Mouse (Mus musculus) limb, embryonic 10.5 days (tissue): ENCODE results near the gene Dedd. TPM values are rescaled to one million over a fixed set of nuclear protein-coding genes. Genes with fewer than 3 reads are reported as not detected.

Experiments
- DNase-seq: peaks from one replicate; pipeline ENCODE4 v3.0.0-alpha.2; 2017; ENCODE audit warnings: low spot score
- H3K27ac ChIP-seq: fragments of 300-500 bp; sonication (generic); 2 replicates; pipeline ENCODE4 v1.5.1; 2016; ENCODE audit warnings: mild to moderate bottlenecking
- H3K27me3 ChIP-seq: fragments of 300-500 bp; sonication (generic); 2 replicates; pipeline ENCODE4 v1.6.1; 2016; ENCODE audit warnings: low read depth, mild to moderate bottlenecking; ENCODE audit not compliant: poor library complexity, severe bottlenecking
- H3K36me3 ChIP-seq: fragments of 300-500 bp; sonication (generic); 2 replicates; pipeline ENCODE4 v1.6.1; 2016; ENCODE audit warnings: mild to moderate bottlenecking, moderate library complexity
- H3K4me1 ChIP-seq: fragments of 300-500 bp; sonication (generic); 2 replicates; pipeline ENCODE4 v1.6.1; 2016
- H3K4me3 ChIP-seq: fragments of 300-500 bp; sonication (generic); 2 replicates; pipeline ENCODE4 v1.5.1; 2016; ENCODE audit warnings: mild to moderate bottlenecking, moderate library complexity
- H3K9me3 ChIP-seq: fragments of 300-500 bp; sonication (generic); replicated peaks from 2 replicates; pipeline ENCODE4 v1.6.1; 2016; ENCODE audit warnings: mild to moderate bottlenecking
- WGBS: fragments of 180-500 bp; shearing (Covaris S2); methylation state at CpG from one replicate; pipeline ENCODE4 v1.1.7; 2016; 5-methylcytosine and 5-hydroxymethylcytosine counted together
- polyA plus RNA-seq: library from polyadenylated mRNA; unstranded; fragments of >200 nt; fragmentation: Nextera tagmentation; extraction: Ambion mirVana; gene quantifications from 2 replicates; pipeline ENCODE4 v1.2.1, GENCODE M21; 2016

Gene Dedd
- polyA plus RNA-seq, 1 experiment from 2014 or later, result 50.5 TPM

GRCm38 (mm10) chr1:171349210-171349609 lies 20.3 kb downstream of the Dedd start:
- peaks cover 5% of the 10 kb centered on the region; the same call in 1 of the 2 replicates for H3K9me3 ChIP-seq
- WGBS, result 95% methylated on average over 2 of the region's 2 CpGs

GRCm38 (mm10) chr1:171355812-171356340 lies 26.9 kb downstream of the Dedd start:
- no peaks in the 10 kb centered on the region for H3K9me3 ChIP-seq
- DNase-seq, result peak; percentile 44
- H3K27me3 ChIP-seq, result no peaks in the 10 kb centered on the region
- peaks cover 12% of the 10 kb centered on the region for H3K4me1 ChIP-seq
- no peak overlapping the region for H3K4me3 ChIP-seq
- WGBS, result 77% methylated on average over 5 of the region's 5 CpGs
- peaks cover 43% of the 10 kb centered on the region for H3K36me3 ChIP-seq
- no peak overlapping the region for H3K27ac ChIP-seq

More at GRCm38 (mm10) chr1:171349210-171349609, 20.3 kb downstream of the Dedd start:
- Histone ChIP-seq H3K4me1 (peaks cover 16% of the 10 kb centered on the region), H3K4me3 (no peak overlapping the region), H3K36me3 (peaks cover 22% of the 10 kb centered on the region), H3K27ac (no peak overlapping the region), H3K27me3 (no peaks in the 10 kb centered on the region)
- DNase-seq, result no peak

- Histone ChIP-seq H3K4me3 (no peak overlapping the region), H3K36me3 (peaks cover 43% of the 10 kb centered on the region), H3K9me3 (no peaks in the 10 kb centered on the region), H3K27me3 (no peaks in the 10 kb centered on the region), H3K27ac (no peak overlapping the region), H3K4me1 (peaks cover 18% of the 10 kb centered on the region)
- whole genome bisulfite sequencing, result 87% methylated on average over 2 of the region's 2 CpGs
- DNase-seq, result no peak
Observed at GRCm38 (mm10) chr1:171356814-171357213, 27.9 kb downstream of the Dedd start.

GRCm38 (mm10) chr1:171358421-171358820 lies 29.5 kb downstream of the Dedd start:
- 76% methylated on average over 4 of the region's 4 CpGs for WGBS
- DNase-seq, result no peak
- H3K36me3 ChIP-seq, result peaks cover 40% of the 10 kb centered on the region
- H3K27ac ChIP-seq, result no peak overlapping the region
- no peak overlapping the region for H3K4me3 ChIP-seq
- peaks cover 22% of the 10 kb centered on the region for H3K4me1 ChIP-seq
- H3K27me3 ChIP-seq, result no peaks in the 10 kb centered on the region
- no peaks in the 10 kb centered on the region for H3K9me3 ChIP-seq

GRCm38 (mm10) chr1:171360253-171360652 lies 31.3 kb downstream of the Dedd start:
- 4% methylated on average over 26 of the region's 26 CpGs for WGBS
- H3K27me3 ChIP-seq, result no peaks in the 10 kb centered on the region
- H3K4me3 ChIP-seq, result peak overlapping the region; percentile 64
- no peak for DNase-seq
- H3K27ac ChIP-seq, result peak overlapping the region; percentile 84
- no peaks in the 10 kb centered on the region for H3K9me3 ChIP-seq
- H3K4me1 ChIP-seq, result peaks cover 22% of the 10 kb centered on the region
- H3K36me3 ChIP-seq, result peaks cover 36% of the 10 kb centered on the region

- Histone ChIP-seq H3K27ac (peak within 1 kb of the TSS; percentile 84), H3K27me3 (no peaks in the 10 kb centered on the region), H3K4me3 (peak within 1 kb of the TSS; percentile 64), H3K36me3 (peaks cover 36% of the 10 kb centered on the region), H3K4me1 (peaks cover 22% of the 10 kb centered on the region), H3K9me3 (no peaks in the 10 kb centered on the region)
- WGBS, result under 1% methylated on average over 21 of the region's 21 CpGs
- DNase-seq, result peak; percentile 94
Observed at GRCm38 (mm10) chr1:171360656-171361055, 31.7 kb downstream of the Dedd start, which contains the start of gene Klhdc9. Klhdc9 (minus strand) TSS chr1:171360798.

GRCm38 (mm10) chr1:171361106-171362103 lies 32.5 kb downstream of the Dedd start:
- DNase-seq, result peak; percentile 66
- Histone ChIP-seq H3K36me3 (peaks cover 32% of the 10 kb centered on the region), H3K4me3 (peak overlapping the region; percentile 64), H3K4me1 (peaks cover 22% of the 10 kb centered on the region), H3K27ac (peak overlapping the region; percentile 84), H3K27me3 (no peaks in the 10 kb centered on the region), H3K9me3 (no peaks in the 10 kb centered on the region)
- WGBS, result 23% methylated on average over 16 of the region's 16 CpGs

GRCm38 (mm10) chr1:171365934-171366333 lies 37.0 kb downstream of the Dedd start:
- 75% methylated on average over 7 of the region's 7 CpGs for WGBS
- H3K27ac ChIP-seq, result no peak overlapping the region
- DNase-seq, result no peak
- H3K27me3 ChIP-seq, result peaks cover 12% of the 10 kb centered on the region; the same call in 1 of the 2 replicates
- H3K4me1 ChIP-seq, result peaks cover 15% of the 10 kb centered on the region
- no peaks in the 10 kb centered on the region for H3K9me3 ChIP-seq
- no peak overlapping the region for H3K4me3 ChIP-seq
- no peaks in the 10 kb centered on the region for H3K36me3 ChIP-seq

- no peaks in the 10 kb centered on the region for H3K36me3 ChIP-seq
- H3K27ac ChIP-seq, result no peak within 1 kb of the TSS
- DNase-seq, result no peak
- H3K4me1 ChIP-seq, result peaks cover 22% of the 10 kb centered on the region
- no peaks in the 10 kb centered on the region for H3K9me3 ChIP-seq
- peaks cover 33% of the 10 kb centered on the region; the same call in 1 of the 2 replicates for H3K27me3 ChIP-seq
- 41% methylated on average over 20 of the region's 20 CpGs for WGBS
- peak within 1 kb of the TSS; percentile 15; the same call in 1 of the 2 replicates for H3K4me3 ChIP-seq
Observed at GRCm38 (mm10) chr1:171369845-171370556, 41.1 kb downstream of the Dedd start, which contains the start of gene Nectin4. Nectin4 (plus strand) TSS chr1:171370099.

- DNase-seq, result no peak
- Histone ChIP-seq H3K4me3 (no peak overlapping the region), H3K36me3 (no peaks in the 10 kb centered on the region), H3K27me3 (peaks cover 34% of the 10 kb centered on the region; the same call in 1 of the 2 replicates), H3K27ac (no peak overlapping the region), H3K9me3 (no peaks in the 10 kb centered on the region), H3K4me1 (peaks cover 27% of the 10 kb centered on the region)
- WGBS, result 51% methylated on average over 3 of the region's 3 CpGs
Observed at GRCm38 (mm10) chr1:171372880-171373279, 43.9 kb downstream of the Dedd start.

GRCm38 (mm10) chr1:171373946-171374345 lies 45.0 kb downstream of the Dedd start:
- Histone ChIP-seq H3K4me3 (no peak overlapping the region), H3K36me3 (no peaks in the 10 kb centered on the region), H3K27ac (peak overlapping the region; percentile 36; the same call in 1 of the 2 replicates), H3K4me1 (peaks cover 27% of the 10 kb centered on the region), H3K9me3 (no peaks in the 10 kb centered on the region), H3K27me3 (peaks cover 44% of the 10 kb centered on the region)
- no peak for DNase-seq
- 15% methylated on average over 4 of the region's 4 CpGs for WGBS

GRCm38 (mm10) chr1:171375646-171376097 lies 46.7 kb downstream of the Dedd start:
- peaks cover 52% of the 10 kb centered on the region for H3K27me3 ChIP-seq
- H3K27ac ChIP-seq, result no peak overlapping the region
- H3K9me3 ChIP-seq, result no peaks in the 10 kb centered on the region
- WGBS, result 50% methylated on average over 9 of the region's 9 CpGs
- no peak overlapping the region for H3K4me3 ChIP-seq
- DNase-seq, result no peak
- H3K36me3 ChIP-seq, result no peaks in the 10 kb centered on the region
- peaks cover 27% of the 10 kb centered on the region for H3K4me1 ChIP-seq
